In genomic region chr11:46055896-46056769, GRCm38 (mm10) we compare ENCODE assay signal across 8 mouse cellular contexts. TPM values are rescaled to one million over a fixed set of nuclear protein-coding genes. Genes with fewer than 3 reads are reported as not detected.
DNase-seq lines count a peak whose midpoint lies in the region; ATAC-seq and TF ChIP-seq lines count a peak whose summit lies in the region.

Adam19 (plus strand) TSS chr11:46055992.

- no peaks in the 10 kb centered on the region for H3K9me3 ChIP-seq in hindbrain, embryonic 11.5 days (ENCODE audit: control insufficient read depth, low read length)

- POLR2A ChIA-PET in Patski (lab: Charles Lee), result no interaction called here

- under 1% methylated on average over 50 of the region's 51 CpGs for WGBS in hindbrain, embryonic 11.5 days

- peak within 1 kb of the TSS; percentile 88 for H3K27ac ChIP-seq in hindbrain, embryonic 11.5 days (ENCODE audit: low read depth, low read length)

- H3K4me1 ChIP-seq in hindbrain, embryonic 11.5 days (replicated peaks; ENCODE audit: control insufficient read depth, insufficient read depth, low read length), result no peaks in the 10 kb centered on the region

- in situ Hi-C loops in Patski (cut with MboI; ENCODE audit: low pct_unique_long_range_greater_than_20kb), result loop anchor here (10.0 kb wide), 1 partner anchor 159 kb away; no protein-coding TSS in a partner anchor

- peak within 1 kb of the TSS; percentile 67 for H3K4me2 ChIP-seq in hindbrain, embryonic 11.5 days (replicated peaks; ENCODE audit: low read depth, low read length)

- CTCF ChIA-PET in Patski (lab: Charles Lee), result no interaction called here

- H3K27me3 ChIP-seq in Patski, result no peaks in the 10 kb centered on the region
- H3K27me3 ChIP-seq in hindbrain, embryonic 11.5 days (ENCODE audit: control insufficient read depth, insufficient read depth, low read length), result no peaks in the 10 kb centered on the region

- peak within 1 kb of the TSS; percentile 66 for H3K4me3 ChIP-seq in hindbrain, embryonic 11.5 days (ENCODE audit: low read depth, low read length)

- no peak for TF ChIP-seq CTCF in Patski (IDR thresholded peaks at IDR 0.05)

- no peak for DNase-seq in Patski (ENCODE audit: low read depth, low spot score)
- peak; percentile 89 to 93 for DNase-seq in cerebellum, postnatal 10 days
- DNase-seq in frontal cortex, postnatal 14 days (ENCODE audit: low spot score in 2 of 2), result peak; percentile 53 to 58
- DNase-seq in hindbrain, embryonic 11.5 days (ENCODE audit: low spot score), result peak; percentile 88
- DNase-seq in layer of hippocampus, postnatal 36 days, result peak; percentile 60 to 70
- DNase-seq in lung, postnatal 14 days, result peak; percentile 77
- DNase-seq in ovary, postnatal 36 days (ENCODE audit: low spot score), result peak; percentile 64
- peak; percentile 61 for DNase-seq in urinary bladder, adult 2 months (ENCODE audit: low spot score)

- no peaks in the 10 kb centered on the region for H3K36me3 ChIP-seq in hindbrain, embryonic 11.5 days (ENCODE audit: control insufficient read depth, insufficient read depth, low read length)

- ATAC-seq in Patski, result peak; percentile 21
- ATAC-seq in hindbrain, embryonic 11.5 days (ENCODE audit: low FRiP score), result peak; percentile 87

- H3K9ac ChIP-seq in hindbrain, embryonic 11.5 days (ENCODE audit: low read depth, low read length), result peak within 1 kb of the TSS; percentile 82

RNA-seq across cellular contexts. Expression of gene Adam19, which starts in this region (rescaled TPM):
- 0.08 TPM for polyA plus RNA-seq in Patski (2021)
- polyA plus RNA-seq in hindbrain, embryonic 11.5 days (2014; fragmentation: Nextera tagmentation; extraction: Ambion mirVana), result 9.4 and 9.6 TPM in 2 replicates
- total RNA-seq in layer of hippocampus, postnatal 36 days (2021), result 10 to 100 TPM; 13.8 to 14.6 TPM
- polyA plus RNA-seq in urinary bladder, adult 2 months (2012; rRNA removed), result 16.5 and 18.0 TPM in 2 replicates

Comparison
In these comparisons a context has a peak if more than half of its experiments do, and no peak if none do; other contexts are left out.
1. Peak in ATAC-seq in Patski; RNA of the gene not detected or under 1 TPM.